Mouse (Mus musculus) splenic B cell, adult 2 months (primary cell): Measurements from ENCODE around the gene Mapre3.

Experiments used
- DNase-seq: peaks from one replicate; pipeline ENCODE4 v3.0.0-alpha.2; 2011; ENCODE audit warnings: low read depth, low spot score
- H3K27me3 ChIP-seq: 2 replicates; pipeline ENCODE4 v1.6.1; 2012; ENCODE audit warnings: mild to moderate bottlenecking, low read length, moderate library complexity, mixed read lengths; ENCODE audit not compliant: control insufficient read depth, poor library complexity, insufficient read depth, severe bottlenecking
- H3K36me3 ChIP-seq: 2 replicates; pipeline ENCODE4 v1.6.1; 2012; ENCODE audit warnings: mild to moderate bottlenecking, low read length, moderate library complexity, mixed read lengths; ENCODE audit not compliant: control insufficient read depth, poor library complexity, insufficient read depth, severe bottlenecking

The Mapre3 gene

GRCm38 (mm10) chr5:30802724-30803467 is 11.5 kb upstream of the Mapre3 start:
- Histone ChIP-seq H3K36me3 (no peaks in the 10 kb centered on the region), H3K27me3 (no peaks in the 10 kb centered on the region)
- no peak for DNase-seq

- peak; percentile 90 for DNase-seq
- no peaks in the 10 kb centered on the region for H3K27me3 ChIP-seq
These were observed 8.3 kb upstream of the Mapre3 start for GRCm38 (mm10) chr5:30806106-30806505.

GRCm38 (mm10) chr5:30815120-30815465 is 652 bp downstream of the Mapre3 start:
- DNase-seq, result no peak

More at GRCm38 (mm10) chr5:30806106-30806505, 8.3 kb upstream of the Mapre3 start:
- H3K36me3 ChIP-seq, result no peaks in the 10 kb centered on the region

GRCm38 (mm10) chr5:30816261-30816791 is 1.9 kb downstream of the Mapre3 start:
- no peak for DNase-seq
- H3K27me3 ChIP-seq, result no peaks in the 10 kb centered on the region
- H3K36me3 ChIP-seq, result no peaks in the 10 kb centered on the region

More at GRCm38 (mm10) chr5:30815120-30815465, 652 bp downstream of the Mapre3 start:
- no peaks in the 10 kb centered on the region for H3K27me3 ChIP-seq
- H3K36me3 ChIP-seq, result no peaks in the 10 kb centered on the region

- Histone ChIP-seq H3K27me3 (no peaks in the 10 kb centered on the region), H3K36me3 (no peaks in the 10 kb centered on the region)
- DNase-seq, result no peak
These were observed 4.4 kb downstream of the Mapre3 start for GRCm38 (mm10) chr5:30818758-30819309.

- Histone ChIP-seq H3K36me3 (no peaks in the 10 kb centered on the region), H3K27me3 (no peaks in the 10 kb centered on the region)
- no peak for DNase-seq
These were observed 8.2 kb downstream of the Mapre3 start for GRCm38 (mm10) chr5:30822689-30823088.

GRCm38 (mm10) chr5:30823091-30823490 is 8.7 kb downstream of the Mapre3 start:
- Histone ChIP-seq H3K36me3 (no peaks in the 10 kb centered on the region), H3K27me3 (no peaks in the 10 kb centered on the region)
- no peak for DNase-seq

- Histone ChIP-seq H3K36me3 (no peaks in the 10 kb centered on the region), H3K27me3 (no peaks in the 10 kb centered on the region)
- DNase-seq, result no peak
These were observed 9.9 kb downstream of the Mapre3 start for GRCm38 (mm10) chr5:30824124-30824988.

GRCm38 (mm10) chr5:30825166-30825565 is 10.7 kb downstream of the Mapre3 start:
- no peaks in the 10 kb centered on the region for H3K36me3 ChIP-seq
- DNase-seq, result no peak
- H3K27me3 ChIP-seq, result no peaks in the 10 kb centered on the region

- no peak for DNase-seq
- Histone ChIP-seq H3K27me3 (no peaks in the 10 kb centered on the region), H3K36me3 (no peaks in the 10 kb centered on the region)
These were observed 11.4 kb downstream of the Mapre3 start for GRCm38 (mm10) chr5:30825821-30826220.

GRCm38 (mm10) chr5:30833416-30833815 is 19.0 kb downstream of the Mapre3 start:
- Histone ChIP-seq H3K36me3 (no peaks in the 10 kb centered on the region), H3K27me3 (no peaks in the 10 kb centered on the region)
- no peak for DNase-seq

GRCm38 (mm10) chr5:30839731-30840130 is 25.3 kb downstream of the Mapre3 start:
- H3K36me3 ChIP-seq, result no peaks in the 10 kb centered on the region
- DNase-seq, result no peak
- no peaks in the 10 kb centered on the region for H3K27me3 ChIP-seq

GRCm38 (mm10) chr5:30841896-30842295 is 27.5 kb downstream of the Mapre3 start:
- H3K27me3 ChIP-seq, result no peaks in the 10 kb centered on the region
- H3K36me3 ChIP-seq, result no peaks in the 10 kb centered on the region
- DNase-seq, result no peak

GRCm38 (mm10) chr5:30849891-30850555 is 35.6 kb downstream of the Mapre3 start:
- no peak for DNase-seq
- H3K36me3 ChIP-seq, result no peaks in the 10 kb centered on the region
- no peaks in the 10 kb centered on the region for H3K27me3 ChIP-seq
